Mouse (Mus musculus) layer of hippocampus, adult 2 months (tissue): ENCODE data around the gene Gm10642. TPM values are rescaled to one million over a fixed set of nuclear protein-coding genes. Genes with fewer than 3 reads are reported as not detected.

Experiments used
- DNase-seq, 2 experiments: peaks; one replicate each; pipeline ENCODE4 v3.0.0; 2022; ENCODE audit warnings: low spot score in 2 of 2
- H3K27ac ChIP-seq: fragments of 200-600 bp; 2 replicates; pipeline ENCODE4 v1.8.1; 2022
- H3K4me3 ChIP-seq: fragments of 200-600 bp; 2 replicates; pipeline ENCODE4 v1.8.1; 2022; ENCODE audit warnings: mild to moderate bottlenecking
- CTCF ChIP-seq: fragments of 200-600 bp; conservative IDR thresholded peaks from 2 replicates; pipeline ENCODE4 v1.8.1; 2022; ENCODE audit warnings: antibody characterized with exemption, mild to moderate bottlenecking, moderate library complexity
- long read RNA-seq, 2 experiments: library from polyadenylated mRNA; stranded (forward); transcript quantifications; one replicate each; pipeline ENCODE4 v2.0.0; 2021; ENCODE audit warnings: borderline mapping rate in 2 of 2
- total RNA-seq, 2 experiments: library from RNA; stranded (reverse); gene quantifications; 2 replicates each; pipeline ENCODE4 v1.2.3; 2021

Gm10642 gene
- total RNA-seq: under 1 TPM; 0.59 to 0.93 TPM
- long read RNA-seq, experiment 1: 0 reads
- long read RNA-seq, experiment 2: 0 reads

DNA sequence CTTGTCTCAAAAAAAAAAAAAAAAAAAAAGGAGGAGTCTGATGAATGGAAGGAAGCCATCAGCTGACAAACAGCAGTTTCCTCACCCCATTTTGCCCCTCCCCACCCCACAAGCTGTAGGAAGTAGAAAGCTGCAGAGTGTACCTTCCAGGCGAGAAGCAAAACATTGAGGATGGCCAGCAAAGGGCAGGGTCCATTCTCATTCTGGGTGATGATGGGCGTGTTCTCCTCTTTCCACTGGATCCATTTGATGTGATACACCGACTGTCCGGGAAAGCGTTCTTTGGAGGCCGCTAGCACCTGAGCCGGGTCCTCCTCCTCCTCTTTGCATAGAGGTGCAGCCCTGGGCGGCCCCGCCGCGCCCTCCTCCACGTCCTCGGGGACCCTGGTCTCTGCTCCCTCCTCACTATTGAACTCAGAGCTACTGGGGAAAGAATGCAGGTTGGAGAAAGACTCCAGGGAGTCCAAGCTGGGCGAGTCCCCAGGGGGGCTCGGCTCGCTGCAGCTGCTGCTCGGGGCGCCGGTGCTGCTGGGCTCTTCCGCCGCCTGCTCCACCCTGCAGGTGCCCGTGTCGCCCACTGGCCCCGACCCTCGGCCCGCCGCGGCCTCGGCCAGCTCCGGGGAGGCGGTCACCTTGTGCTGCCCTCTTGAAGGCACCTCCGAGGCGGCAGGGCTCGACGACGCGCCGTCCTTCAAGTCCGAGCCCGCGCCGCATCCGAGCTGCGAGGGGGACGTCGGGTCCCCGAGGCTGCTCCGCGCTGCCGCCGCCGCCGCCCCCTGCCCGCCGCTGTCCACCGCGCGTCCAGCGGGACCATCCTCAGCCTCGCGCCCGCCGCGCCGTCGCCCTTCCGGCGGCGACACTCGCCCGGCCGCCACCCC lies at the start of gene Gm10642:
Gene Gm10642, plus strand, starts transcription at position 122 of the 878 bp plus-strand sequence.
- Histone ChIP-seq H3K4me3 (peak within 1 kb of the TSS; percentile 88), H3K27ac (peak within 1 kb of the TSS; percentile 98)
- TF ChIP-seq CTCF: no peak
- peak; percentile 45 to 48 for DNase-seq

DNA sequence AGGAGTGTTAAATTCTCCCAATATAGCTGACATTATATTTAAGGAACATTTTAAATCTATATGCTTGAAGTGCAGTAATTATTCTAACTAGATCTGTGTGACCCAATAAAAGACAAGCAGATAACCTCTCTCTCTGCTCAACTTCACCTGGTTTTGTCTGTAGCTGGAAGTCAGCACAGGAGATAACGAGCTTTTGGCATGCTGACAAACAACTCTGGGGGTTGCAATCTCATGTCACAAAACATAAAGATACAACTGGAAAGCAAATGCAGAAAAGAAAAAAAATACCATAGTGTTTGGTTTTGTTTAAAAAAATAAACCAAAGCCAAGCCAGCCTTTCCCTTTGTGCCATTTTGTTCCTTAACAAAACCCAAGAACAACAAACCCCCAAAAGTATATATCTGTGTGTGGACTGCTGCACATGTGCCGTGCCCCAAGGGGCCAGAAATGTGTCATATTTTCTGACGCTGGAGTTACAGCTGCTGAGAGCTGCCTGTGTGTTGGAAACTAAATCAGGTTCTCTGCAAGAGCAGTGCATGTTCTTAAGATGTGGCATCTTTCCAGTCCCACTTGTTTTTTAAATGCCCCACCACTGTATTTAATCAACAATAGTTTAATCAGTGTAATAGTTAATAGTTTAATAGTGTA lies 44.9 kb upstream of the Gm10642 start:
- no peak for DNase-seq
- no peak overlapping the region for H3K27ac ChIP-seq
- TF ChIP-seq CTCF: no peak
- no peak overlapping the region for H3K4me3 ChIP-seq

DNA sequence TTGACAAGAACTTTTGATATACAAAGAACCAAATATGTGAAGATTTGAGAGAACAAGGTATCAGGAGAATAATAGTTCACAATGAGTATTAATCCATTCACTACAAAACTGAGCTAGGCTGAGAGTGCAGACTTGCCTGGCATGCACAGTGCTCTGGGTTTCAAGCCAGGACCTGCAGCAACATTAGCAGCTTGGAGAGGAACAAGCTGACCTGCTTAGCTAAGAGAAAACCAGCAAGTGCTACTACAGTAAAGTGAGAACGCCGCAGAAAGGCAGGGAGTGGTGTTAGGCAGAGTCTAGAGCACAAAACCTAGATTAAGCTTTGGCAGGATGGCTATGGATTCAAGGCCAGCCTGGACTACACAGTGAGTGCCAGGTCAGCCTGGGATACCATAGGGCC lies 26.3 kb upstream of the Gm10642 start:
- no peak for TF ChIP-seq CTCF
- DNase-seq: peak; percentile 30 to 34
- Histone ChIP-seq H3K27ac (peak overlapping the region; percentile 37; the same call in 1 of the 2 replicates), H3K4me3 (no peak overlapping the region)

DNA sequence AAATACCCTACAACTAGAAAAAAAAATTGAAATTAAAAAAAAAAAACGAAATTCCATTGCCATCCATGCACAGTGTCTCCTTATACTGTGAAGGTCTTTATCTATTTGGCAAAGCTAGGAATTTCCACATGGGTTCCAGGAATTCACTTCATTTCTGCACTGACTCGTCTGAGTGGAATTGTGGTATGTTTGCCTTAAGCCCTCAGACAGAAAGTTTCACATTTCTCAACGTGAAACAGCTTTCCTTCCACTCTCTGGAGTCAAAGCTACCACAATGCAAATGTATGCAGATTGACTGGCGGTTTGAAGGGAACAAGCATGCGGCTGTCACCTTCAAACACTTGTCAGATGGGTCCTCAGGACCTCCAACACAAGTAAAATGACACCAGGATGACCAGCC lies 24.4 kb upstream of the Gm10642 start:
- TF ChIP-seq CTCF: no peak
- DNase-seq: no peak
- no peak overlapping the region for H3K27ac ChIP-seq

DNA sequence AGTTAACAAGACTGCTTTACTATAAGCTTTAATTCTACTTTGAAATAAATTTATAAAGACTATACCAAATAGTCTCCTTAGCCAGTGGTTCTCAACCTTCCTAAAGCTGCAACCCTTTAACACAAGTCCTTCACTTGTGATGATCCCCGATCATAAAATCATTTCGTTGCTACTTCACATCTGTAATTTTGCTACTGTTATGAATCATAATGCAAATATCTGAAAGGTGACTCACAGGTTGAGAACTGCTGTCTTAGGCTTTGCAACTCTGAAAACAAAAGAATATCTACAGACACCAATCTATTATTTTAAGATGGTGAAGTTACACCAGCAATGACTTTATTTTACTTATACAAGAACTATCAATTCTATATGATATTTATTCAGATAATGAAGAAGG lies 19.3 kb upstream of the Gm10642 start:
- Histone ChIP-seq H3K27ac (no peak overlapping the region), H3K4me3 (no peak overlapping the region)
- no peak for TF ChIP-seq CTCF
- DNase-seq: no peak

More for the DNA sequence above, 24.4 kb upstream of the Gm10642 start:
- no peak overlapping the region for H3K4me3 ChIP-seq

DNA sequence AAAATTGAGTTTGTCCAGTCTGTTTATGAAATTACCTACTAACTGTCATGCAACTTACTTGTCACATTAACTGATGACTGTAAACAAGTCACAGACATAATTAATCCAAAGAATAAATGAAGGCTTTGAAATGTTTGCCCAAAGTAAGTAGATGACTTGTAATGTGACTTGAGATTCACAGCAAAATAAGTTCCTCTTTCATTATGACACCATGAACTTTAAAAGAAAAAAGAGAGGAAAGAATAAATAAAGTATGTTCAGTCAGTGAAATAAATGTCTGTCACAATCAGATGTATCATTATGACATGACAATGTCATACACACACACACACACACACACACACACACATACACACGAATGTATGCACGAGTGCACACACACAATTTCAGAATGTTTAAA lies 5.8 kb upstream of the Gm10642 start:
- no peak for DNase-seq
- Histone ChIP-seq H3K27ac (no peak overlapping the region), H3K4me3 (no peak overlapping the region)
- TF ChIP-seq CTCF: no peak

DNA sequence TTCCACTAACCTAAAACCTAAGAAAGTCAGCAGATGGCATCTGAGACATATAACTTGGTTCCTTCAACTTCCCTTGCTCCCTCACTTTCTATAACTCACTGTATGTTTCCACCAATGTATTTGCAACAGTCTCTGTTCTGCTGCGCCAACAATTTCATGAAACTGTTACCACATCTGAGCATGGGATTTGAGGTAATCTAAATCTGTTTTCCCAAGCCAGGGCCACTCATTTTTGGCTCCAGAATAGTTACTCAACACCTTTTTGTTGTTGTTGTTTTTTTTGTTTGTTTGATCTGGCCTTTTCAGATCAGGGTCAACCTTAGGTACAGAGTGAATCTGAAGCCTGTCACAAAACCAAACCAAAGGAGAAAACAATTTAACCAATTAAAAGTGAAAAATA lies 5.1 kb upstream of the Gm10642 start:
- Histone ChIP-seq H3K27ac (no peak overlapping the region), H3K4me3 (no peak overlapping the region)
- DNase-seq: no peak
- no peak for TF ChIP-seq CTCF

DNA sequence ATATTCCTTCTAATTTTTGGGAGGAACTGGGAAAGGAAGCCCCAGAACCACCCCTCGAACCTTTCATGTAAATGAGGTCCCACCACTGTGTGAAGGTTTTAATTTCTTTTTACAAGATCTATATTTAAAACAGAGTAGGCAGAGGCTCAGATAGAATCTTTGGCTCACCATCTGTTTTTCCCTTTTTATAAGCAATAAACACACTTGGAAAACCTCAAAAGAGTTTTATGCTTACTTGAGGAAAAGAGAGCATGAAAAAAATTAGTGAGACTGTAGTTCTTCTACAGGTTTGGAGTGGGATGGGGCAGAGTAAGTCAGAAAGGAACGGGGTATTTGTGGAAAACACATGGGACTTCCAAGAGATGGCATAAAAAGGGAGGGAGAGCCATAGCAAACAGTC lies 3.8 kb upstream of the Gm10642 start:
- DNase-seq: no peak
- Histone ChIP-seq H3K27ac (no peak overlapping the region), H3K4me3 (no peak overlapping the region; the same call in 1 of the 2 replicates)
- no peak for TF ChIP-seq CTCF

DNA sequence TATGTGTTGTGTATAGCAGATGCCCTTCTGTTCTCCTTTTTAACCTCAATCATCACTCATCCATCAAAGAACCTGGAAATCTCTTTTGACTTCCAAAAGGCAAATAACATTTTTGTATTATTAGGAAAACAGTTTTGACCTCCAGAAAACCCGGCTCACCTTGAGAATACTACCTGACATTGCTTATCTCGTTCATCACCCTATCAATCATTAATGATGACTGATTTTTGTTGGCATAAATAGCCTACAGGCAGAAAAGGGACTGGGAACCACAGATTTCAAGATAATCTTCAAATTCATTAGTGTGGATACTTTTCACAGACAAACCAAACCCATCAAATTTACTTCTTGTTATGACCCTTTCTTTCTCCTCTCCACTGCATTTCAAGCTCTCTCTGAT lies 2.2 kb upstream of the Gm10642 start:
- peak overlapping the region; percentile 14; the same call in 1 of the 2 replicates for H3K4me3 ChIP-seq
- no peak for DNase-seq
- H3K27ac ChIP-seq: no peak overlapping the region
- no peak for TF ChIP-seq CTCF

DNA sequence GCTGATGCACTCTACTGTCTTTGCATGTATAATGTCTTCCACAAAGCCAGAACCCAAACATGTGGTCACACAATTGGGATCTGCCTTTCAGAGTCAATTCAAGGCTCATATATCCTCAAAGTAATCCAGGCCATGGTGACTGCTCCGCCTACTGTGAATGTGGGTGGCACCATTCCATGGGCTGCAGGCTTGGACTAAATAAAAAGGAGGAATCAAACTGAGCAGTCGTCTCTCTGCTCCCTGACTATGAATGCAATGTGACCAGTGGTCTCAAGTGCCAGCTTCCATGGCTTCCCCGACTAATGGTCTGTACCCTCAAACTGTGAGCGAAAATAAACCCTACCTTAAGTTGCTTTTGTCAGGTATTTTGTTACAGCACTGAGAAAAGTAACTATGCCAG lies 1.6 kb upstream of the Gm10642 start:
- no peak for TF ChIP-seq CTCF
- no peak for DNase-seq
- Histone ChIP-seq H3K27ac (no peak overlapping the region), H3K4me3 (peak overlapping the region; percentile 88)

DNA sequence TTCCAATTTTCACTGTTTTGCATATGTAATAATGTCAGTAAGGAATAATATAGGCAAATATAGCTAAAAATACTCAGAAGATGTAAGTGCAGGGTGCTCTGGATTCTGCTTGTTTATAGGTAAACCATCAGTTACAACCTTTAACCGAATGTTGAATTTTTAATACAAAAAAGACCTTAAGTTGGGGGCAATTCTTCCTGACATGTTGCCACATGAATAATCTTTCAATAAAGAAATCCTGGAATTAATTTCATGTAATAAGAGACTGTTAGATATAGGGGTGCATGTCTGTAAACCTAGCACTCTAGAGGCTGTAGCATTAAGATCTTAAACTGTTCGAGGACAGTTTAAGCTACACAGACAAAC lies 304 bp upstream of the Gm10642 start:
- H3K27ac ChIP-seq: peak overlapping the region; percentile 98; the same call in 1 of the 2 replicates
- DNase-seq: no peak
- peak overlapping the region; percentile 88 for H3K4me3 ChIP-seq
- TF ChIP-seq CTCF: no peak

DNA sequence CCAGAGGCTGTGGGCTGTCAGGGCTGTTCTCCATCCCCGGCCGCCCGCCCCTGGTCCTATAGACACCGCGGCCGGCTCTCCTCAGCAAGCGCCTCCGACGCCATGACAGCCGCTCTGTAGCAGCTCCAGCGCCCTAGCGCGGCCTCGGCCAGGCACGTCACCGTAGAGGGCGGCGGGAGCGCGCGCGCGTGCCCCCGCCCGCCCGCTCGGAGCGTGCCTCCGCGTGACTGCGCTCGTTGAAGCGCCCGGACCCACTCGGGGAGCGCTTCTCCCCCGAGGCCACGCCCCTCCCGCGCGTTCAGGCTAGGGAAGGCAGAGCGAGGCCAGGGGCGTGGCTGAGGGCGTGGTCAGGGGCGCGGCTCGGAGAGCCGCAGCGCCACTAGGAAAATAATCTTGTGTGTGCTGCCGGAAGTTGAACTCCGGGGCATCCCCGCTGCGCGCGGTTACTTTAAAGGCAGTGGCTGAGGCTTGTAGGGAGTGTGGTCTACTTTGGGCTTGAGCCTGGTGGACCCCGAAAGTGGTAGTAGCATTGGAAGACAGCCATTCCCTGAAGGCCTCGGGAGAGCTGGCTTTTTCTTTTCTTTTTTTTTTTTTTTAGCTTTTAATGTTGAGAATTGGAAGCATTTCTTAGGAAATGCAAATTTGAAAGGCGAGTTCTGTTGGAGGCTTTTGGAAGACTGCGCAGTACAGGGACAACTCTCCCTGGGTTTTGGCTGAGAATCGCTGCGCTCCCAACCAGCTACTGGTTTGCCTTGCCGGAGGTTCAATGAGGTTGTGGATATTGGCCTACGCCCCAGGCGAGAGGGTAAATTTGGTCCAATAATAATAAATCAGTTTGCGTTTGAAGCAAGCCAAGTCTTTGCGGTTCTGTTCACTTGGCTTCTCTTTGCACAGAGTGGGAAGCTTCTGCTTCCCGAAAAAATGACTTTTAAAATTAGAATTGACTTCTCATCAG lies 1.2 kb downstream of the Gm10642 start, which contains the start of gene Mindy2:
Gene Mindy2, minus strand, starts transcription at position 162 of the 955 bp plus-strand sequence.
- Histone ChIP-seq H3K27ac (peak within 1 kb of the TSS; percentile 98), H3K4me3 (peak within 1 kb of the TSS; percentile 88)
- DNase-seq: peak; percentile 97 to 98
- peak; percentile 51 for TF ChIP-seq CTCF
